Mouse (Mus musculus) forelimb bud, embryonic 11.5 days (tissue): Measurements from ENCODE around the gene Trim15.
"Not testable (repeated sequence)": the region's sequence is repeated elsewhere in the genome, so short reads cannot be mapped to it uniquely, and the experiment has no call there.

Experiments used
- DNase-seq: peaks from one replicate; pipeline ENCODE4 v3.0.0-alpha.2; 2012; ENCODE audit warnings: low read depth, low spot score

Gene Trim15

GRCm38 (mm10) chr17:36866719-36867527, at the start of gene Trim15:
Trim15 (minus strand) TSS chr17:36867210.
- DNase-seq: no peak

GRCm38 (mm10) chr17:36915076-36915475, 48.1 kb upstream of the Trim15 start:
- peak; percentile 53 for DNase-seq

- peak; percentile 78 for DNase-seq
Measured at GRCm38 (mm10) chr17:36914108-36914507, 47.1 kb upstream of the Trim15 start.

- no peak for DNase-seq
Measured at GRCm38 (mm10) chr17:36912031-36912430, 45.0 kb upstream of the Trim15 start.

- DNase-seq: no peak
Measured at GRCm38 (mm10) chr17:36909802-36910201, 42.8 kb upstream of the Trim15 start.

- DNase-seq: no peak
Measured at GRCm38 (mm10) chr17:36908235-36908634, 41.2 kb upstream of the Trim15 start.

- DNase-seq: no peak
Measured at GRCm38 (mm10) chr17:36903651-36904050, 36.6 kb upstream of the Trim15 start.

- no peak for DNase-seq
Measured at GRCm38 (mm10) chr17:36900691-36901090, 33.7 kb upstream of the Trim15 start.

- DNase-seq: no peak
Measured at GRCm38 (mm10) chr17:36900001-36900400, 33.0 kb upstream of the Trim15 start.

GRCm38 (mm10) chr17:36899376-36899775, 32.4 kb upstream of the Trim15 start:
- DNase-seq: no peak

- DNase-seq: no peak
Measured at GRCm38 (mm10) chr17:36897552-36898205, 30.7 kb upstream of the Trim15 start, which contains the start of gene Trim31. Trim31 (plus strand) TSS chr17:36898118.

GRCm38 (mm10) chr17:36897065-36897464, 30.1 kb upstream of the Trim15 start:
- DNase-seq: no peak

GRCm38 (mm10) chr17:36896583-36896982, 29.6 kb upstream of the Trim15 start:
- DNase-seq: peak; percentile 53

GRCm38 (mm10) chr17:36893387-36893786, 26.4 kb upstream of the Trim15 start:
- no peak for DNase-seq

- peak; percentile 43 for DNase-seq
Measured at GRCm38 (mm10) chr17:36892362-36892761, 25.4 kb upstream of the Trim15 start.

GRCm38 (mm10) chr17:36891496-36891895, 24.5 kb upstream of the Trim15 start:
- not testable (repeated sequence) for DNase-seq

- no peak for DNase-seq
Measured at GRCm38 (mm10) chr17:36890073-36890903, 23.3 kb upstream of the Trim15 start, which contains the start of gene Trim40. Trim40 (minus strand) TSS chr17:36890123.

GRCm38 (mm10) chr17:36885132-36885790, 18.3 kb upstream of the Trim15 start:
- DNase-seq: no peak

- no peak for DNase-seq
Measured at GRCm38 (mm10) chr17:36883350-36883749, 16.3 kb upstream of the Trim15 start.

- DNase-seq: no peak
Measured at GRCm38 (mm10) chr17:36874636-36875035, 7.6 kb upstream of the Trim15 start.
